Mouse (Mus musculus): Measurements from ENCODE around the gene Snx10.

DNA sequence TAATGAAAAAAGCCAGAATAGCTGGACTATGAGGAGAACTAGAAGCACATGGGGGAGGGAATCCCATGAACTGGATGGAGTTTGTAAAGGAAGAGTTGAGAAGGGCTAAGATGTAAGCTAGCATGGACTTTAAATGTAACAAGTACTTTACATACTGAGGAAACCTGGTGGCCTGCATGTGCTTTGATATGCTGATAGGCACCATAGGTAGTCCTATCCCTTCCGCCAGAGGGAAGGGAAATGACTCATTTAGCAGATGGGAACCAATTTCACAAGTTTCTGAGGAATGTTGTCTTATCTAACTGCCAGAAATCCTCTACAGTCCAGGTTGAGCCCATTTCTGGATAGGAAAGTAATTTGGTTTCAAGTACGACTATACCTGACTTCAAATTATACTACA, 38.1 kb upstream of the Snx10 start:
- no peak for TF ChIP-seq CTCF (IDR thresholded peaks at IDR 0.05; ENCODE audit: control insufficient read depth, insufficient read depth, insufficient read length)
- no peak for TF ChIP-seq MYOD1 (IDR thresholded peaks at IDR 0.05; ENCODE audit: control insufficient read depth, insufficient read length, low read depth)
- TF ChIP-seq USF1 (IDR thresholded peaks at IDR 0.05; ENCODE audit: low read depth): no peak
- TF ChIP-seq CEBPB (IDR thresholded peaks at IDR 0.05; ENCODE audit: low read depth): no peak
- no peak for TF ChIP-seq MYOG (IDR thresholded peaks at IDR 0.05; ENCODE audit: control insufficient read depth, extremely low read depth, insufficient read length)
- TF ChIP-seq MAX (IDR thresholded peaks at IDR 0.05): no peak
- no peak for TF ChIP-seq FOSL1 (IDR thresholded peaks at IDR 0.05; ENCODE audit: insufficient read depth, low read length, poor library complexity, severe bottlenecking)
